Mouse (Mus musculus) layer of hippocampus, adult 11-12 months (tissue): ENCODE data around the gene Ostn.
"Not testable (repeated sequence)": the region's sequence is repeated elsewhere in the genome, so short reads cannot be mapped to it uniquely, and the experiment has no call there.

Source experiments
- DNase-seq: peaks from one replicate; pipeline ENCODE4 v3.0.0; 2022; ENCODE audit warnings: low spot score

Gene Ostn

DNA sequence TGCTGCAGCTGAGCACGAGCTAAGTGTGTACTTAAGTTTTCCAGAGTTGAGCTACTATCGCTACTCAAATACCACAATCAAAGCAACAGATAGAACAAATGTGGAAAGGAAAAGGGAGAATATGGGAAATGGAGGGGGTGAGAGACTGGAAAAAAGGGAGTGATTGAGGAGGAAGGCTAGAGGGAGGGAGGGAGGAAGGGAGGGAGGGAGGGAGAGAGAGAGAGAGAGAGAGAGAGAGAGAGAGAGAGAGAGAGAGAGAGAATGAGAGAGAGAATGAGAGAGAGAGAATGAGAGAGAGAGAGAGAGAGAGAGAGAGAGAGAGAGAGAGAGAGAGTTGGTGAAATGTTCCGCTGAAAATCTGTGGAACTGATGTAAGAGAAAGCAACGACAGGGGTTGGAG, at the start of gene Ostn:
Gene Ostn (plus strand): TSS at position 301 of the 400 bp plus-strand sequence.
- not testable (repeated sequence) for DNase-seq

DNA sequence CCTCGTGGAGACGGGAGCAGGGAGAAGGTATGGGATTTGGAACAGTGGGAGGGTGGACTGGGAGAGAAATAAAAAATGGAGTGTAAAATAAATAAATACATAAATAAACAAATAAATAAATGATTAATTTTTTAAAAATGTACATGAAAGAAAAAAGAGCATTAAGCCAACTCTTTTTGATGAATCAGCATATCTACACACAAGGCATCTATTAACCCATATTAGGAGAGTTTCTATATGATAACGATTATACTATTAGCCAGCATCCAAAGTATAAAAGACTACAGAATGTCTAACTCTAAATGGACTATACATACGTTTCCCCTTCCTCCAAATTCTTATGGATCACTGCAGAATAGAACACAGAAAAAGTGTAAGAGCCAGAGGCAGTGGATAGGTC, 38.5 kb upstream of the Ostn start:
- DNase-seq: no peak

DNA sequence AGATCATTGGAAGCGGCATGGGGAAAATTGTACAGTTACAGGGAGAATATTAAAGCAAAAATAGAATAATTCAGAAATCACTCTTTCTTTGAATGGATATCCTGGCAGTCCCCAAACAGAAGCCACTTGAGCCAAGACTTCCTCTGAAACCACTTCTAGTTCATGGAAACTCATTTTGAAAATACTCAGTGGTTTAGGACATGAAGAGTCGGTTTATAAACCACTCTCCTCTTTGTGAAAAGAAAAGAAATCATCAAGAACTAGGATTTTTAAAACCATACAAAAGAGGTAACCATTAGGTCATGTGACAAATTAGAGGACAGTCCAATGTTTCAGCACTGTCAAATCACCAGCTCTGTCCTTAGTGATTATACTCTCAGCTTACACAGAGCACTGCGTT, 19.9 kb upstream of the Ostn start:
- no peak for DNase-seq

DNA sequence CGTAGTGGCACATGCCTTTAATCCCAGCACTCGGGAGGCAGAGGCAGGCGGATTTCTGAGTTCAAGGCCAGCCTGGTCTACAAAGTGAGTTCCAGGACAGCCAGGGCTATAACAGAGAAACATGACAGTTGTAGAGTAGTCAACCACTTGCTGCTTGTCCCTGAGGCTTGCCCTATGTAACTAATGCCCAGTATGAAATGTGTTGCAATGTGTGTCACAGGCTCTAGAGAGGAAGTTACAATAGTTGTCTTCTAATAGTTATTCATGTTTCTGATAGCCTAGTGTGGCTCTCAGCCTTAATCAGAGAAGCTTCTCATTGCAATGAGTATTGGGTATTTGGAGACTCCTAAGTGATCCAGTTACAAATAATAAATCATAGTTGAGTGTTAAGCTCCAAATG, 10.8 kb upstream of the Ostn start:
- no peak for DNase-seq

DNA sequence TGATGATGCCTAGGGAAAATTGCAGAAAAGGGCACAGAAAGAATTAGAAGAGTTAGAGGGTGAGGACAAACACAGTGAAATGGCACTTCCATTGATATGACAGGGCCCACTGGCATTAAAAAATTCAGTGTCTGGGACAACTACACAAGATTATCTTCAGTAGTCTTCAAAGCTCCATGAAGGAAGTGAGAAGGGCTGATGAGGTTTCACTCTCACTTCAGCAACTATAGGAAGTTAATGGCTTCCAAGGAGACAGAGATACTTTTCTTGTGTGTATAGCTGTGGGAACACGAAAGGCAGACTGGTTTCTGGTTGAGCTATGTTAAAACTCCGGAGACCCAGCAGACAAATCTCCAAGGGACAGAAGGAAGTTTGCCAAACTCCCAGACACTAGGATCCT, 10.4 kb upstream of the Ostn start:
- DNase-seq: no peak

DNA sequence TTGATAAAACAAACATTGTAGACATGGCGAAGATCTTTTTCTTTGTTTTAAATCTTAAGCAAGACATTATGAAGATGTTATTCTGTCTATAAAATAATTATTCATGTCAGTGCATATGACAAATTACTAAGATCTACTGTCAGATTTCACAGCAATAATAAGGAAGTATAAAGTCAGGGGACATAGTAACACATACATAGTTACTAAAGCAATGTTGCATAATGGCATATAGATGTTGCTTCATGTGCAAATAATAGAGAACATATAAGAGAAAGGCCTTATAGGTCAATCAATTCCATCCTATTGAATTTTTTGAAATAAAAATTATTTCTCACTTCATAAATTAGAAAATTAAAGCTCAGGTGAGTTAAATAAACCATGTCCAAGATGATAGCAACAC, 11.8 kb downstream of the Ostn start:
- no peak for DNase-seq

DNA sequence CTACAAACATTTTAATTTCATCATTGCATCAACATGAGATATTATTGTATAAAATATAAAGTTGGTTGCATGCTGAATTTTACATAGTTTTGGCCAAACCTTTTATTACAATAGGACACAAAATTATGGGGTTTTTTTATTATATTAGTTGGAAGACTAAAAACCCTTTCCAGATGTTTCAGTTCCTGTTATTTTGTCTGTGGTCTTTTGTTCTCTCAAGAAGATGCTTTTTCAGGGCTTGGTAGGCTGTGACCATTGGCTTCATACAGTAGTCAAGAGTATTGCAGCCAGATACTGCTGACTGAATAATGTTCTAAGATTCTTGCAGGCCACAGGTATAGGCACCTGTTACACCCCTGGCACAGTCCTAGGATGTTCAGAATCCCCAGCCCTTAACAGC, 14.8 kb downstream of the Ostn start:
- DNase-seq: no peak

DNA sequence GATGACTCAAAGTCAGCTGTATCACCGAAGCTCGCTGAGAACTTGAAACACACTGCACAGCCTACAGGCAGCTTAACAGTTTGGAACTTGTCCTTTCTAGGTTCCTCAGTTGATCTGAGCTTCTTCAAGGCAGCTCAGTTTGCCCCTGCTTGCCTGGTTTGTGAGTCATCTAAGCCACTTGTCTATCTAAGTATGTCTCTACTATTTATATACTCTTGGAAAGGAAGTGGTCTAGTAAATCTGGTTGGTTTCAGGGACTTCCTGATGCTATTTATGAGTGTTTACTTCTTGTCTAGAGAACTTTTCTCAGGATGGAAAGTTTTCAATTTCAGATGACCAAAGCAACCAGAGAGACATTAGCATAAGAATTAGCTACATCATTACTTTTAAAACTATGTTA, 19.2 kb downstream of the Ostn start:
- DNase-seq: no peak

DNA sequence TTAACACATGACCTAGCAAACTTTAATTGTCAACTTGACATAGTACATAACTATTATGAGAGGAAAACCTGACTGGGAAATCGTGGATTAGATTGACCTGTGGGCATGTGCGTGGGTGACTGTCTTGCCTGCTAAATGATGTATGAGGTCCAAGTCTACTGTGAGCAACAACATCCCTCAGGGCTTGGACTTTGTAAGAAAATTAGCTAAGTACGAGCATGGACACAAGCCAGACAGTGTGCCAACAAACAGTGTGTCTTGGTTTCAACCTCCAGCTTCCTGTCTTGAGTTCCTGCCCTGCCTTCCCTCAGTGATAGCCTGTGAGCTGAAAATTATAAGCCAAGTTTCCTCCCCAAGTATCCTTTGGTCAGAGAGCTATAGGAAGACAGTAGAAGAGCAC, 40.2 kb downstream of the Ostn start:
- no peak for DNase-seq

DNA sequence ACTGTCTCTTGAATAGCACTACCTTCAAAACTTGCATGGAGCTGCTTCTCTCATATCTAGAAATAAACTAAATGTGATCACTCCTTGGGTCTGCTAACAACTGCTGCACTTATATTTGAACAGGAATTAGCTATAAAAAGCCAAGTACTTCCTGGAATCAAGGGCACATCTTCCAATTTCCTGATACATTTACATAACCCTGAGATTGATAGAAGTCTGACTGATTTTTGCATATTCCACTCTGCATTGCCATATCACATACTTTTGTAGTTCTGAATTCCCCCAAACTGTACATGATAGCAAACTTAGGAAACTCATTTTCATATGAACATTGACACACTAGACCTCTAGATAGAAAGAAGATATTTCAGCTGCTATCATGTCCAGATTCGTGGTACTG, 41.1 kb downstream of the Ostn start:
- DNase-seq: no peak

DNA sequence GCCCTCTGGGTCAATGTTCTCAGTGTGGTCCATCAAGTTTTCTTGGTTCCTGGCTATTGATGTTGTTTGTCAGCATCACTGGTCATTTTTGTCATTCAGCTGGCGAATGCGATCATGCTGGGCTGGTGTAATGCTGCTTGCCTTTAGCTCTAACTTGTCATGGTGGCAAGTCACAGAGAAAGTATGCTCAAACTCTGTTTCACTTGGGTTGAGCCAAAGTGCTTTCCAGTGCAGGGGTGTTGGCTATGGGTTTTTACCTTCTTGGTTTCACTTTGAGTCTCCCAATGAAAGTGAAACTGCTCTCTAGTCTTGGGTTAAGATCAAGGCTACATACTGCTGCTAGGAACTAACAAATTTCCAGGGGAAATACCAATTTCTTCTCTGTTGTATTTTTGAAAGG, 41.9 kb downstream of the Ostn start:
- DNase-seq: no peak

DNA sequence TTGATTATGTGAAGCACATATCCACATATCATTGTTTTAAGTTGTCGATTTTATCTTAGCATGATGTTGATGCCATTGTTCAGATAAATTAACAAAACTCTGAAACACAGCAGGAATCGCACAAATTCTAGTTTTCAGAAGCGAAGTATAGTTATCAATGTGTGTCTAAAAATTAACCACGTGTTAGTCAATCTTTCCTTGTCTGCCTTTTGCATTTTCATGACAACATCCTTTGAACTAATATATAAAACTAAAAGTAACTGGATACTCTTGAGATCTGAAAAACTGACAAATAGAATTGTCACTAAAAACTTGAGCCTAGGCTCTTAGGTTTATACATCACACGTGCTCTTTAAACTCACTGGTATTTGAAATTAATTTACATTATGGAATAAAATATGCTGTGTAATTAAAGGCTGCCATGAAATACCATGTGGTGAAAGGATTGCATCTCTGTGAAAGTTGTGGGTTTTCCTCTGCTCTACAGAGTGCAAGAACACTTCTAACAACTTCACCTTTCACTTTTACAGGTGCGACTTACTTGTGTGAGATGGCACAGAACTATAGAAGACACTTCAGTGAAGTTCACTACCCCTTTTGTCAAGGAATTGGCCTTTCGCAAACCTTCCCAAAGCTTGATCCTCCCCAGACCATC, 42.7 kb downstream of the Ostn start:
- no peak for DNase-seq

DNA sequence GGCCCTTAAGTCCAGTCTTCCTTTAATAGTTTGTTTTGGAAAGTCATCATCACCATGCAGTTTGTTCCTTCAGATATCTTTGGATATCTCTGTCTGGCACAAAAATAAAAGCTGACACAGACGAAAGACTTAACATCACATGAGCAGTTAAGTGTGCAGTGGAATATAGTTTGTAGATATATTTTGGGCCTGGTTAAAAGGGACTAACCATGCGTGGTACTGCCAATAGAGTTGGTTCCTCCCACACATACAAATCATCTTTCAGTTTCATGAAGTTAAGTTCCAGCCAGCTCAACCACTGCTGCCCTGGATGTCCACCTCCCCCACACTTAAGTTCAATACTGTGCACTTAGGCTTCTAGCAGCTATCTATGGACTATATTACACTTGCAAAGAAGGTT, 47.2 kb downstream of the Ostn start:
- no peak for DNase-seq

DNA sequence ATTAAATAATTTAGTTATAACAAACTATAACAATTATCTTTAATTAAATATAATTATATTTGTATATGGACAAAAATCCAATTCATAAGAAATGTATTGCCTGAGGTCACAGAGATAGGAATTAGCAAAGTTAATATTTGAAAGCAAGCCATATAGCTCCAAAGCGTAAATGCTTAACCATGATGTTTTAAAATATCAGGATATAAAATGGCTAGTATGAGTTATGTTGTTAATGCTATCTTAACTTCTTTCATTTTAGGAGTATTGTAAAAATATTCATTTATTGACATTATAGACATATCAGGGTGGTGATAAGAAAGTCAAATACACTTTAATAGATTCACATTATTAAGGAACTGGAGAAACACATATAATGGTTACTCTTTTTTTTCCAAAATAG, 52.8 kb downstream of the Ostn start:
- no peak for DNase-seq

DNA sequence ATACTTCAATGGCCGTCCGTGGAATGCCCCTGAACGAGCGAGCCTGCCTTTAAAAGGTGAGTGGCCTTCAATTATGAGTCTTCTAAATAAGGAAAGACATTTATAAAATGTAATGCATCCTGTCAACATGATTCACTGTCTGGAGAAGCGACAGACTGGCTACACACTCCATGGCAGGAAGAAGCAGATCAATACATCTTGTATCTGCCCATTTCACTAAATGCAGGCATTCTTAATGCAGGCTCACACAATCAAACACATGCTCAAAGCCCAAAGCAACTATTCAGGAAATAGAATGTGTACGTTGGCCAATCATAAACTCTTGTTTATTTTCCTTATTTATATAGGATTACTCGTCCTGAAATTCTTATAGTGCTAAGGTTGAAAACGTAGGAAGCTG, 62.9 kb downstream of the Ostn start, which contains the start of gene Uts2b:
Gene Uts2b (minus strand): TSS at position 49 of the 400 bp plus-strand sequence.
- DNase-seq: no peak

DNA sequence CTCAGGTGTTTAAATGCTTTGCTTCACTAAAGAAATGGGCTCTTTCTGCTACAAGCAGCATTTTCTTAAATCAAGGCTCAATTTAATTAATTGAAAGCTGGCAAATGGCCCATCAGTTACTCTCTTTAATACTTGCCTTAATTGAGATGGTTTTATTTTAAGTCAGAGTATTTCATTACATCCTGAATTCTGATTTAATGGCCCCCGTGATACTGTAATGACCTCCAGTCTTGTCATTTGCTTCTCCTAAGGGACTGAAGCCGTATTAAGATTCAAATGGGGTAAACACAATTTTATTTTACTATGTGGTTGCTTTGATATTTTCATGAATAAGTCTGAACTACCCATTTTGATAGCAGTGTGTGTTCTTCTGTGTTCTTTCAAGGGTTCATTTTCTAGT, 63.4 kb downstream of the Ostn start:
- DNase-seq: no peak

DNA sequence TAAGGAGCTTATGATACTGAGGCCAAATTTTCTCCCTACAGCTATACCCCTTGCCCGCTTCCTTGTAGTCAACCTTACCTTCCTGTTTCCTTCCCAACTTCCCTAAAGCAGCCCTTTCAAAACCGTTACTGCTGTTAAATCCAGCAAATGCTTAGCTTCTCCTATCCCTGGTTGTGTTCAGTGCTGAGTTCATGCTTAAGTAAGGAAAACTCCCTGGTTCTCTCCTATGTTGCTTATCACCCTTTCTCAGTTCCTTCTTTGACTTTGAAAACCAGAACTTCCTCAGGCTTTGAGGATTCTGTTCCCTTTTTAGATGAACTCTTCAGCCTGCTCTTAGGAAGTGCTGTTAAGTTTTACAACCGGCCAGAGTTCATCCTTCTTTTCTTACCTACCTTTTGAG, 66.8 kb downstream of the Ostn start:
- no peak for DNase-seq

DNA sequence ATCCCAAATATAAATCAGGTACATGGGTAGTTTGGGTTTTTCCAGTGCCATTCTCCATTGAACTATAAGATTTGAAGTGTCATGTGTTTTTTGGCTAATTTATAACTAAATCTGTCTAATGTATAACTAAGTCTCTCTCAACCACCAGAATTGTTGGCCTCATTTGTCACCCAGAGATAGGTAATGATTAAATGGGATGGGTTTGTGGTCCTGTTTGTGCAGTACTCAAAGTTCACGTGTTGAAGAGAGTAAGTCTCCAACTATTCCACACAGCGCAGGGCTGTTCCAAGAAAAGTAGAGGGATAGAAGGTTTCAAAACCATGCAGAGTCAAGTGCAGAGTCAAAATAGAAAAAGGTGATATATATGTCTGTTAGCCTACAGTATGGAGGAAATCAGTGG, 68.0 kb downstream of the Ostn start:
- DNase-seq: no peak

DNA sequence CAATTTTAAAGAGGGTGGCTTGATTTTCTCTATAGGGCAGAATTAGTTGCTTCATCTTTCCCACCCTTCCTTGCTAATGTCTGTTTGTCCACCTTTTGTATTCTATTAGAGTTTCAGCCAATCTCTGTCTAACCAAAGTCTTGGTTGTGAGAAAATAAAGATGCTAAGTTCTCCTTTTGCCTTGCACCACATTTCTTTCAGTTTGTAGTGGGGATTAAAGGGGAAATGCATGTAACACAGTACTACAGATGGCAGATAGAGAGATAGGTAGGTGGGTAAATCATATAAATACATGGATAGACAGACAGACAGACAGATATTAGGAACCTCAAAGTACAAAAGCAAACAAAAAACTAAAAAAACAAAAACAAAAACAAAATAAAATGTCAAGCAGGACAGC, 69.3 kb downstream of the Ostn start:
- no peak for DNase-seq

DNA sequence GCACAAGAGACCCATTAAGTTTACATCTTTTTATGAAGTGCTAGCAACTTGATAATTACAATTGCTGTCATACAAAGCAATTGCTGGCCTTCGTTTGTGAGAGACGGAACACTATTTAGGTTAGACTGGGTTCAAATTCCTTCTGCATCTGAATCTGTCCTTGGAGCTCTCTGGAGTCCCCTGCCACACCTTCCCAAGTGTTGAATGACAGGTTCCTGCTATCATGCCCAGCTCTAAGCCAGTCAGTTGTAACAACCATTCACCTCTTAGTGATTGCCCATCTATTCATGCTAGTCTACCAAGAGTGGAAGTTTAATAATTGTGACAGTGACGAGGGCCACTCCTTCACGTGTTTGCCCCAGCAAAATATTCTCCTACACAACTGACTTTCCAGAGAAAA, 74.9 kb downstream of the Ostn start:
- DNase-seq: no peak

DNA sequence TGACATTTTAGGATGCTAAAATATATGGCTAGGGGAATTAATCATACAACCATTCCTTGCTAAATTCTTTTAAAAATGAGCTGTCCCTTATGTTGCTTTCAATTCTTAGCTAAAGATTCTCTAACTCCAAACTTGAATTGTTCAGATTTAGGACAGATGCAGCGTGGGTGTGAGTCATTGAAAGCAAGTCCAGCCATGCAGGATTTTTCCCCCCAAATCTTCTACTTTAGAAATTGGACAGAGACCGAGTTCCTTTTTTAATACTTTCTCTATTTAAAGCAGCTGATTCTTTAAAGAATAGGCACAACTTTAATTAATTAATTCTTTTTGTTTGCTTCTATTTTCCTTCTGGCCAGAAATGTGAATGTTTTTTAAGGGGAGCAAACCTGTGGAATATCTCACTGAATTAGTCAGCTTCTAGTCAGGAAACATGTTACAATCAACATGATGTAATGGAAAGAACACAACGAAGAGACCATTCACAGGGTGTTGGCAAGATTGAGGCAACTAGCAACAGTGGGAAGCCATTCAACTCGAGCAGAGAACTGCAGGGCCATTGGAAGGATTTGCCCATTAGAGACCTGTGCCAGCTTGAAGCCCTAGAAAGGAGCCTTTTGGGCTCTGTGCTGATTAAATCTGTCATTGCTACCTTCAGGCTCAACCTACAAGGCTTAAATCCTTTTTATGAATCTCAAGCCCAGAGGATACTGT, 77.8 kb downstream of the Ostn start:
- peak; percentile 50 for DNase-seq

DNA sequence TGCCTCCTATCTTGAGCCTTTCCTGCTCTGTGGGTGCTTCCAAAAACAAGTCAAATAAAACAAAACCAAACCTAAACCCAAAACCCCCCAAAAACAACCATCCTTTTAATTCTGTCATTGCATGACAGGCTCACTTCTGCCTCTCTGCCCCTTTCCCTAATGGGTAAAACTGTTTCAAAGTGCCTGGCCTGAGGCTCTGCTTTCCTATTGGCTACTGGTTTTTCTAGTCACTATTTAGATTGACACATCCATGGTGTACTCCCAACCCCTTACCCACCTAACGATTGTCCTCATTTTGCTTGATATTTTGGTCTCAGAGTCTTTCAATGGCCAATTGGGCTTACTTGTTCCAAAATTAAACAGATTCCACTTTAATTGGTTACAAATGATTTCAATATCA, 78.4 kb downstream of the Ostn start:
- DNase-seq: no peak

DNA sequence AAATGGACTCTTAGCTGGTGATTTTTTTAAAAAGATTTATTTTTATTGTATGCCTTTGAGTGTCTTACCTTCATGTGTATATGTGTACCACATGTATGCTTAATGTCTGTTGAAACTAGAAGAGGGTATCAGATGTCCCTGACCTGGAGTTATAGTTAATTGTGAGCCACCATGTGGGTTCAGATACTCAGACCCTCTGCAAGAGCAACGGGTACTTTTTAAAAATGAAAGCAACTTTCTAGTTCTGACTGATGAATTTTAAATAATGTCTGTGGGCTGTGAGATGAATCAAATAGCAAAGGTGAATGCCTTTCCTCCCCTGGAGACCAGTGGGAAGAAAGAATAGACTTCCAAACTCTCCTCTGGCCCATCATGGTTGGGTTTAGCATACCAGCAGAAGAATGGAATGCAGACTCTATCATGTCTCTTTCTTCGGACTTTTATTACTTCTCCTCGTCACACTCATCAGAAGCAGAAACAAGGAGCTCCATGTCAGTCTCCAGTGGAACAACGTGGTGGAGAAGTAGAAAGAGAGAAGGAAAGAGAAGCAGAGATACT, 79.6 kb downstream of the Ostn start:
- DNase-seq: no peak
